Mouse (Mus musculus): ENCODE measurements around the gene Cbx7. TPM values are rescaled to one million over a fixed set of nuclear protein-coding genes. Genes with fewer than 3 reads are reported as not detected.
A peak's percentile ranks its signal among the peaks of the same experiment; 100 is the strongest.

Cbx7 gene
- total and polyA plus RNA-seq, 3 experiments: 8.1 to 12.4 (median 12.1) TPM

GRCm38 (mm10) chr15:79899828-79900510 is 71.0 kb downstream of the Cbx7 start:
- TF ChIP-seq MEF2A (IDR thresholded peaks at IDR 0.05; ENCODE audit: borderline replicate concordance, low read depth, low read length) (peak; percentile 16; the same call in 1 of the 2 replicates), USF1 (IDR thresholded peaks at IDR 0.05; ENCODE audit: low read depth, low read length) (no peak), EP300 (IDR thresholded peaks at IDR 0.05; ENCODE audit: low read length) (0 out of 2 replicates have a peak, but pooled peaks have one; percentile 12), POLR2A (IDR thresholded peaks at IDR 0.05; ENCODE audit: low read depth, low read length) (0 out of 2 replicates have a peak, but pooled peaks have one; percentile 9), ZMIZ1 (IDR thresholded peaks at IDR 0.05; ENCODE audit: low read depth, low read length) (peak; percentile 28; the same call in 1 of the 2 replicates), HCFC1 (IDR thresholded peaks at IDR 0.05; ENCODE audit: low read depth, low read length) (0 out of 2 replicates have a peak, but pooled peaks have one; percentile 4), ELF1 (IDR thresholded peaks at IDR 0.05; ENCODE audit: low read depth, low read length) (no peak), IRF4 (IDR thresholded peaks at IDR 0.05; ENCODE audit: low read depth, low read length) (0 out of 2 replicates have a peak, but pooled peaks have one; percentile 17), TBP (conservative IDR thresholded peaks at IDR 0.05; ENCODE audit: low read depth, low read length) (no peak), USF2 (conservative IDR thresholded peaks at IDR 0.05; ENCODE audit: low read depth, low read length) (no peak)
- H3K27me3 ChIP-seq (replicated peaks): no peaks in the 10 kb centered on the region
- H3K79me2 ChIP-seq (replicated peaks; ENCODE audit: control insufficient read depth, extremely low read depth, insufficient read depth, poor library complexity, severe bottlenecking): no peaks in the 10 kb centered on the region
- DNase-seq (ENCODE audit: extremely low read depth): peak; percentile 44
- H3K4me1 ChIP-seq (ENCODE audit: control insufficient read depth in 1 of 2, insufficient read depth in 2 of 2): peaks cover 18 to 58% of the 10 kb centered on the region in 2 experiments
- peaks cover 33% of the 10 kb centered on the region for H3K9me3 ChIP-seq (replicated peaks; ENCODE audit: low read length)
- peak overlapping the region; percentile 80 for H3K9ac ChIP-seq (ENCODE audit: insufficient read depth, low read depth)
- H3K4me3 ChIP-seq (replicated peaks in 1 of 3; ENCODE audit: low read depth in 2 of 3, low read length in 2 of 3, poor library complexity in 1 of 3): peak overlapping the region in 2 of 3 experiments; percentile 27 to 47
- peaks cover 0 to 10% of the 10 kb centered on the region in 2 experiments for H3K36me3 ChIP-seq (replicated peaks in 1 of 2; ENCODE audit: control insufficient read depth in 1 of 2, insufficient read depth in 1 of 2, low read length in 1 of 2)
- H3K27ac ChIP-seq (ENCODE audit: insufficient read depth, low read depth): peak overlapping the region; percentile 98
- in situ Hi-C loops (cut with MboI; ENCODE audit: low pct_ligation_motif_present, low pct_unique_long_range_greater_than_20kb, low sequenced_read_pairs) (no loop called here), dilution Hi-C loops (cut with MboI; ENCODE audit: extremely low pct_ligation_motif_present, extremely low pct_unique_long_range_greater_than_20kb, low sequenced_read_pairs) (no loop called here)
- peak overlapping the region; percentile 60 for H3K4me2 ChIP-seq (ENCODE audit: insufficient read depth, low read depth, poor library complexity, severe bottlenecking)

- peaks cover 18 to 53% of the 10 kb centered on the region in 2 experiments for H3K4me1 ChIP-seq (ENCODE audit: control insufficient read depth in 1 of 2, insufficient read depth in 2 of 2)
- H3K79me2 ChIP-seq (replicated peaks; ENCODE audit: control insufficient read depth, extremely low read depth, insufficient read depth, poor library complexity, severe bottlenecking): no peaks in the 10 kb centered on the region
- H3K27ac ChIP-seq (ENCODE audit: insufficient read depth, low read depth): 0 out of 2 replicates have a peak overlapping the region, but pooled peaks have one; percentile 4
- in situ Hi-C loops (cut with MboI; ENCODE audit: low pct_ligation_motif_present, low pct_unique_long_range_greater_than_20kb, low sequenced_read_pairs): no loop called here
- peaks cover 0 to 6% of the 10 kb centered on the region in 2 experiments for H3K36me3 ChIP-seq (replicated peaks in 1 of 2; ENCODE audit: control insufficient read depth in 1 of 2, insufficient read depth in 1 of 2, low read length in 1 of 2)
- no peak for DNase-seq (ENCODE audit: extremely low read depth)
- no peak overlapping the region for H3K4me3 ChIP-seq (replicated peaks in 1 of 3; ENCODE audit: low read depth in 2 of 3, low read length in 2 of 3, poor library complexity in 1 of 3)
- H3K9ac ChIP-seq (ENCODE audit: insufficient read depth, low read depth): no peak overlapping the region
- peaks cover 41% of the 10 kb centered on the region for H3K9me3 ChIP-seq (replicated peaks; ENCODE audit: low read length)
- H3K4me2 ChIP-seq (ENCODE audit: insufficient read depth, low read depth, poor library complexity, severe bottlenecking): no peak overlapping the region
- no peaks in the 10 kb centered on the region for H3K27me3 ChIP-seq (replicated peaks)
- dilution Hi-C loops (cut with MboI; ENCODE audit: extremely low pct_ligation_motif_present, extremely low pct_unique_long_range_greater_than_20kb, low sequenced_read_pairs): no loop called here
- TF ChIP-seq RCOR1 (conservative IDR thresholded peaks at IDR 0.05; ENCODE audit: low read depth, low read length) (no peak), KAT2A (IDR thresholded peaks at IDR 0.05; ENCODE audit: insufficient replicate concordance, low read length) (no peak), HCFC1 (IDR thresholded peaks at IDR 0.05; ENCODE audit: low read depth, low read length) (no peak), MAFK (IDR thresholded peaks at IDR 0.05; ENCODE audit: insufficient replicate concordance, low read length) (no peak), SIN3A (IDR thresholded peaks at IDR 0.05; ENCODE audit: low read length) (no peak), SMC3 (IDR thresholded peaks at IDR 0.05; ENCODE audit: low read depth, low read length) (no peak), UBTF (IDR thresholded peaks at IDR 0.05; ENCODE audit: low read depth, low read length) (no peak), NRF1 (IDR thresholded peaks at IDR 0.05; ENCODE audit: low read depth, low read length) (no peak), USF1 (IDR thresholded peaks at IDR 0.05; ENCODE audit: low read depth, low read length) (no peak), RAD21 (IDR thresholded peaks at IDR 0.05; ENCODE audit: low read depth, low read length) (no peak), MXI1 (IDR thresholded peaks at IDR 0.05; ENCODE audit: low read depth, low read length) (no peak), USF2 (conservative IDR thresholded peaks at IDR 0.05; ENCODE audit: low read depth, low read length) (no peak), ETS1 (conservative IDR thresholded peaks at IDR 0.05; ENCODE audit: low read depth, low read length) (no peak), MEF2A (IDR thresholded peaks at IDR 0.05; ENCODE audit: borderline replicate concordance, low read depth, low read length) (no peak), ZNF384 (IDR thresholded peaks at IDR 0.05; ENCODE audit: low read depth, low read length) (no peak), JUN (IDR thresholded peaks at IDR 0.05; ENCODE audit: insufficient read depth, low read depth, low read length) (no peak)
Observed at GRCm38 (mm10) chr15:79898988-79899387, 71.9 kb downstream of the Cbx7 start.
